Mouse (Mus musculus) heart, postnatal 25 days (tissue): ENCODE measurements around the gene Bcl11a. TPM values are rescaled to one million over a fixed set of nuclear protein-coding genes. Genes with fewer than 3 reads are reported as not detected.
"Not testable (repeated sequence)": the region's sequence is repeated elsewhere in the genome, so short reads cannot be mapped to it uniquely, and the experiment has no call there.

ENCODE experiments used
- DNase-seq: peaks from one replicate; pipeline ENCODE4 v3.0.0; 2022; ENCODE audit warnings: low spot score
- intact Hi-C: fragments of 180-260 bp; cut with DNase I; formaldehyde crosslinking; loops from one replicate; pipeline ENCODE4 v1.15.1; 2025
- total RNA-seq, 2 experiments: library from RNA; stranded (reverse); gene quantifications; 2 replicates each; pipeline ENCODE4 v1.2.3; 2021

The Bcl11a gene
- total RNA-seq, 2 experiments from 2014 or later, result 4.2 to 4.7 TPM

GRCm38 (mm10) chr11:24128001-24128400 lies 50.1 kb downstream of the Bcl11a start:
- intact Hi-C loops, result no loop called here
- no peak for DNase-seq

GRCm38 (mm10) chr11:24128880-24129279 lies 51.0 kb downstream of the Bcl11a start:
- DNase-seq, intact Hi-C loops: not testable (repeated sequence)

GRCm38 (mm10) chr11:24129358-24130185 lies 51.7 kb downstream of the Bcl11a start:
- no peak for DNase-seq
- intact Hi-C loops, result no loop called here

- intact Hi-C loops, result no loop called here
- no peak for DNase-seq
These were observed 52.4 kb downstream of the Bcl11a start for GRCm38 (mm10) chr11:24130186-24130760.

GRCm38 (mm10) chr11:24131818-24132217 lies 54.0 kb downstream of the Bcl11a start:
- DNase-seq, result no peak
- intact Hi-C loops, result no loop called here

GRCm38 (mm10) chr11:24132358-24132757 lies 54.5 kb downstream of the Bcl11a start:
- DNase-seq, result no peak
- intact Hi-C loops, result no loop called here

- DNase-seq, result no peak
- intact Hi-C loops, result no loop called here
These were observed 55.0 kb downstream of the Bcl11a start for GRCm38 (mm10) chr11:24132853-24133252.

- intact Hi-C loops, result no loop called here
- no peak for DNase-seq
These were observed 55.6 kb downstream of the Bcl11a start for GRCm38 (mm10) chr11:24133484-24133883.

GRCm38 (mm10) chr11:24133928-24134327 lies 56.1 kb downstream of the Bcl11a start:
- no peak for DNase-seq
- intact Hi-C loops, result no loop called here

GRCm38 (mm10) chr11:24135244-24135643 lies 57.4 kb downstream of the Bcl11a start:
- no peak for DNase-seq
- intact Hi-C loops, result no loop called here

- intact Hi-C loops, result no loop called here
- no peak for DNase-seq
These were observed 58.4 kb downstream of the Bcl11a start for GRCm38 (mm10) chr11:24136084-24136785.

GRCm38 (mm10) chr11:24137891-24138290 lies 60.0 kb downstream of the Bcl11a start:
- DNase-seq, result no peak
- intact Hi-C loops, result no loop called here

- intact Hi-C loops, result no loop called here
- DNase-seq, result no peak
These were observed 60.9 kb downstream of the Bcl11a start for GRCm38 (mm10) chr11:24138600-24139375.

- DNase-seq, result no peak
- intact Hi-C loops, result no loop called here
These were observed 61.6 kb downstream of the Bcl11a start for GRCm38 (mm10) chr11:24139432-24139831.

- DNase-seq, result no peak
- intact Hi-C loops, result no loop called here
These were observed 62.1 kb downstream of the Bcl11a start for GRCm38 (mm10) chr11:24139952-24140351.

GRCm38 (mm10) chr11:24140948-24141347 lies 63.1 kb downstream of the Bcl11a start:
- intact Hi-C loops, result no loop called here
- DNase-seq, result no peak

- intact Hi-C loops, result no loop called here
- DNase-seq, result no peak
These were observed 63.8 kb downstream of the Bcl11a start for GRCm38 (mm10) chr11:24141479-24142251.

GRCm38 (mm10) chr11:24142316-24142715 lies 64.5 kb downstream of the Bcl11a start:
- intact Hi-C loops, result no loop called here
- no peak for DNase-seq

GRCm38 (mm10) chr11:24144159-24144946 lies 66.5 kb downstream of the Bcl11a start:
- intact Hi-C loops, result no loop called here
- DNase-seq, result no peak
